Mouse (Mus musculus): Measurements from ENCODE around the gene Fitm2.

Fitm2 gene

GRCm38 (mm10) chr2:163472466-163472851 is at the start of gene Fitm2:
Gene Fitm2, minus strand, starts transcription at chr2:163472629.
- DNase-seq (ENCODE audit: low read depth, low spot score), result peak; percentile 97

- no peak for DNase-seq (ENCODE audit: low read depth, low spot score)
These were observed 34.0 kb upstream of the Fitm2 start, which contains the start of gene Hnf4a for GRCm38 (mm10) chr2:163506300-163507004. Gene Hnf4a, plus strand, starts transcription at chr2:163506808.

- DNase-seq (ENCODE audit: low read depth, low spot score), result no peak
These were observed 30.8 kb upstream of the Fitm2 start for GRCm38 (mm10) chr2:163503191-163503590.

GRCm38 (mm10) chr2:163502219-163502618 is 29.8 kb upstream of the Fitm2 start:
- no peak for DNase-seq (ENCODE audit: low read depth, low spot score)

- no peak for DNase-seq (ENCODE audit: low read depth, low spot score)
These were observed 22.0 kb upstream of the Fitm2 start for GRCm38 (mm10) chr2:163494456-163494855.

- DNase-seq (ENCODE audit: low read depth, low spot score), result no peak
These were observed 21.5 kb upstream of the Fitm2 start for GRCm38 (mm10) chr2:163493976-163494375.

- no peak for DNase-seq (ENCODE audit: low read depth, low spot score)
These were observed 20.6 kb upstream of the Fitm2 start for GRCm38 (mm10) chr2:163493031-163493430.

GRCm38 (mm10) chr2:163492018-163492417 is 19.6 kb upstream of the Fitm2 start, which contains the start of gene R3hdml:
Gene R3hdml, plus strand, starts transcription at chr2:163492318.
- no peak for DNase-seq (ENCODE audit: low read depth, low spot score)

- no peak for DNase-seq (ENCODE audit: low read depth, low spot score)
These were observed 18.9 kb upstream of the Fitm2 start for GRCm38 (mm10) chr2:163491351-163491750.

GRCm38 (mm10) chr2:163490656-163491055 is 18.2 kb upstream of the Fitm2 start:
- DNase-seq (ENCODE audit: low read depth, low spot score), result no peak

GRCm38 (mm10) chr2:163489725-163490291 is 17.4 kb upstream of the Fitm2 start:
- no peak for DNase-seq (ENCODE audit: low read depth, low spot score)

- DNase-seq (ENCODE audit: low read depth, low spot score), result no peak
These were observed 14.9 kb upstream of the Fitm2 start for GRCm38 (mm10) chr2:163487360-163487759.

GRCm38 (mm10) chr2:163481539-163482029 is 9.2 kb upstream of the Fitm2 start:
- DNase-seq (ENCODE audit: low read depth, low spot score), result no peak

GRCm38 (mm10) chr2:163480191-163480825 is 7.9 kb upstream of the Fitm2 start:
- peak; percentile 52 for DNase-seq (ENCODE audit: low read depth, low spot score)

- no peak for DNase-seq (ENCODE audit: low read depth, low spot score)
These were observed 541 bp downstream of the Fitm2 start for GRCm38 (mm10) chr2:163471710-163472465.

- no peak for DNase-seq (ENCODE audit: low read depth, low spot score)
These were observed 1.3 kb downstream of the Fitm2 start for GRCm38 (mm10) chr2:163471136-163471535.

GRCm38 (mm10) chr2:163469711-163470110 is 2.7 kb downstream of the Fitm2 start:
- DNase-seq (ENCODE audit: low read depth, low spot score), result no peak

GRCm38 (mm10) chr2:163468866-163469265 is 3.6 kb downstream of the Fitm2 start:
- DNase-seq (ENCODE audit: low read depth, low spot score), result no peak

- DNase-seq (ENCODE audit: low read depth, low spot score), result no peak
These were observed 4.8 kb downstream of the Fitm2 start for GRCm38 (mm10) chr2:163467585-163467984.

- no peak for DNase-seq (ENCODE audit: low read depth, low spot score)
These were observed 5.7 kb downstream of the Fitm2 start for GRCm38 (mm10) chr2:163466771-163467170.

- DNase-seq (ENCODE audit: low read depth, low spot score), result no peak
These were observed 7.9 kb downstream of the Fitm2 start for GRCm38 (mm10) chr2:163464562-163464961.

GRCm38 (mm10) chr2:163463998-163464397 is 8.4 kb downstream of the Fitm2 start:
- no peak for DNase-seq (ENCODE audit: low read depth, low spot score)
